Mouse (Mus musculus) olfactory bulb, adult 2 months (tissue): Measurements from ENCODE around the gene Brpf3.

ENCODE experiments used
- CTCF ChIP-seq: fragments of 200-500 bp; IDR thresholded peaks from 2 replicates; pipeline ENCODE4 v1.5.1; 2012; ENCODE audit warnings: low read depth, mild to moderate bottlenecking, low read length, moderate library complexity; ENCODE audit not compliant: insufficient read depth
- POLR2A ChIP-seq: fragments of 200-500 bp; IDR thresholded peaks from 2 replicates; pipeline ENCODE4 v1.6.1; 2012; ENCODE audit warnings: mild to moderate bottlenecking, low read depth, low read length, moderate library complexity; ENCODE audit not compliant: insufficient read depth

DNA sequence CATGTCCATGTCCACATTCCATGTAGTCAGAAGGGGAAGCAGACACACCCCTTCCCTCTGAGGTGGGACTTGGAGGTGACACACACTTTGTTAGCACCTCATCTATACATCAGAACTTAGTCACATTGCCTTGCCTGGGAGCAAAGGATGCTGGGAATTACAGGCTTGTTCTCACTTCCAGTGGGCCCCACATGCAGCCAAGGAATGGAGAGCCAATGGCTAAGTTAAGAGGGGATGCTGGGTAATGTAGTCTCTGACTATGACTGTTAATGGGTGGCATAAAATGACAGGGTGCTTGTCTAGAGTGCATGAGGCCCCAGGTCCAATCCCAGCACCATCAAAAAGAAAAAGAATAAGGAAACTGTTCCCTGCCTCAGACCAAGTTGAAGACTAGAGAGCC, 66.0 kb downstream of the Brpf3 start:
- TF ChIP-seq POLR2A: no peak
- TF ChIP-seq CTCF: no peak
